Mouse (Mus musculus): ENCODE data around the gene Pm20d1. TPM values are rescaled to one million over a fixed set of nuclear protein-coding genes. Genes with fewer than 3 reads are reported as not detected.

Gene Pm20d1
- 1.7 and 2.0 TPM in 2 replicates for polyA plus RNA-seq (2012; rRNA removed)
- 3.4 and 5.6 TPM in 2 replicates for polyA plus RNA-seq (2014; fragmentation: Nextera tagmentation; extraction: Ambion mirVana)

DNA sequence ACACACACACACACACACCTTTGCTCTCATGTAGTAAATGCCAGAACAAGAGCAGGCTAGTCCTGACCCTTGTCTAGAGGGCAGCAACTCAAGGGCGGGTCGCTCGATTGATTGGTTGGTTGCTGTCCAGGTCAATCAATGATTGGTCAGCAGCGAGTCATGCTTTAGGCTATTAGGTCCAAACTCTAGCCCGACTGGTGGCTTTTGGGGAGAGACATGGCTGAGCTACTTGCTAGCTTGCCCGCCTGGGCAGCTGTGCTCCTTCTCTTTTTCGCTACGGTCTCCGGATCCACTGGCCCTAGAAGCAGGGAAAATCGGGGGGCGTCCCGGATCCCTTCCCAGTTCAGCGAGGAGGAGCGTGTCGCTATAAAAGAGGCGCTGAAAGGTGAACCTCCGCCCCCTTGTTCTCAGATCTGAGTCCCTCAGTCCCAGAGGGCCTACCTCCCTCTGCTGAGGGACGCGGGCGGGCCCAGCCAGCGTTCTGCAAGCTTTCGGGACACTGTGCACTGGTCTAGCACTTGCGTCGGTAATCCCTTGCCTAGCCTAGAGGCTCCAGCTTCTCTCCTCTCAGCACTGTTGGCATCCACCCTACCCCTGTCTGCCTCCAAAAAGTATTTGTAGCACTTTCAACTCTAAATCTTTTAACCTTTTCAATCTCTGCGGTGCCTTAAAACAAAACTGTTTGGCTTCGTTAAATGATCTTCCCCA, at the start of gene Pm20d1:
Gene Pm20d1, plus strand, starts transcription at position 180 of the 708 bp plus-strand sequence.
- whole genome bisulfite sequencing (ENCODE audit: insufficient replicate concordance): 10% methylated on average over 26 of the region's 26 CpGs
- H3K27ac ChIP-seq: no peak within 1 kb of the TSS

DNA sequence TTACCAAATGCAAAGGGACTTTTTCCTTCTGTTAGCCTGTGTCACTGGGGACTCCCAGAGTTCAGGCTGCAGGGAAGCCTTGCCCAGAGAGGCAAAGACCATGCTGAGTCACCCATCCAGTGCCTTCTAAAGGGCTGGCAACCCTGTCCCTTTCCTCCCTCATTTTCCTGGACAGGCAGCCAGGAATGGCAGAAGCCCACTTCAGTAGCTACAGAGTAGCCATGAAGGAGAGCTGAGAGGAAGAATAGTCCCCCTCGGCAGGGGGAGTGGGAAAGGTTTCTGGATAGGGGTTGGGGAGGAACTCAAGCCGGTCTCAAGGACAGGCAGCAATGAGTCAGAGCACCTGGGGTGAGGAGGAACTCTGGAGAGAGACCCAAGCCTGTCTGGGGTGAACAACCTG, 49.4 kb upstream of the Pm20d1 start:
- Histone ChIP-seq H3K4me1 (replicated peaks; ENCODE audit: control insufficient read depth in 2 of 2, insufficient read depth in 2 of 2, low read length in 1 of 2) (no peaks in the 10 kb centered on the region), H3K4me3 (ENCODE audit: insufficient read depth in 1 of 2, low read depth in 2 of 2, low read length in 2 of 2) (no peak overlapping the region), H3K9ac (replicated peaks) (no peak overlapping the region), H3K4me2 (ENCODE audit: low read depth) (no peak overlapping the region), H3K27ac (no peak overlapping the region), H3K36me3 (replicated peaks; ENCODE audit: control insufficient read depth, insufficient read depth, low read depth) (no peaks in the 10 kb centered on the region), H3K27me3 (ENCODE audit: control insufficient read depth, insufficient read depth, low read length) (no peaks in the 10 kb centered on the region), H3K9me3 (ENCODE audit: control insufficient read depth, low read length) (no peaks in the 10 kb centered on the region)
- TF ChIP-seq CTCF (IDR thresholded peaks at IDR 0.05; ENCODE audit: low read depth): no peak
- WGBS (ENCODE audit: insufficient replicate concordance): 40% methylated on average over 2 of the region's 2 CpGs
- DNase-seq (ENCODE audit: low read depth in 3 of 3, low spot score in 3 of 3) (no peak), ATAC-seq (ENCODE audit: insufficient read depth) (no peak)

More for the DNA sequence above, at the start of gene Pm20d1:
- Histone ChIP-seq H3K9ac (replicated peaks) (no peak within 1 kb of the TSS), H3K4me1 (replicated peaks; ENCODE audit: control insufficient read depth in 2 of 2, insufficient read depth in 2 of 2, low read length in 1 of 2) (no peaks in the 10 kb centered on the region; a peak in 1 of 4 replicates), H3K9me3 (ENCODE audit: control insufficient read depth, low read length) (no peaks in the 10 kb centered on the region), H3K4me3 (ENCODE audit: insufficient read depth in 1 of 2, low read depth in 2 of 2, low read length in 2 of 2) (peak within 1 kb of the TSS; percentile 3 to 30), H3K4me2 (ENCODE audit: low read depth) (peak within 1 kb of the TSS; percentile 43), H3K36me3 (replicated peaks; ENCODE audit: control insufficient read depth, insufficient read depth, low read depth) (no peaks in the 10 kb centered on the region), H3K27me3 (ENCODE audit: control insufficient read depth, insufficient read depth, low read length) (peaks cover 10% of the 10 kb centered on the region)
- DNase-seq (ENCODE audit: low read depth in 3 of 3, low spot score in 3 of 3) (peak in 2 of 3 experiments; percentile 10 to 25), ATAC-seq (ENCODE audit: insufficient read depth) (peak; percentile 72)
- no peak for TF ChIP-seq EP300 (IDR thresholded peaks at IDR 0.05; ENCODE audit: low read depth)
- TF ChIP-seq CTCF (IDR thresholded peaks at IDR 0.05; ENCODE audit: low read depth): no peak

DNA sequence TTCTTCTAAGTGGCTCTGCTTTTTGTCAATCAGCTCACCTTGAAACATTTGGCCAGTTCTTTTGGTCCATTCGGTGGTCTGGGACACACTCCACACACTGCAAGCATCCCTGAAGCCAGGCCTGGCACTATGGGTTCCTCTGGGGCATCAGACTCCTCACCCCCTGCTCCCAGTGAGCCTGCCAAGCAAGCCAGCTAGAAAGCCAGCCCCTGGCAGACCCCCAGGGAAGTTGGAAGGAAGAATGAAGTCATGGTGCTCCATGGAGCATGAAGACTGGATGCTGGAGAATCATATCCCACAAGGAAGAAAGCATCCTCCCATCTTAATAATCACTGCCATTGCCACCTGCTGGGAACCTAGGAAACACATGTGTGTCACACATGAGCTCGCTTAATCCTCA, 48.5 kb upstream of the Pm20d1 start:
- H3K36me3 ChIP-seq (replicated peaks; ENCODE audit: control insufficient read depth, insufficient read depth, low read depth): no peaks in the 10 kb centered on the region
- no peak overlapping the region for H3K27ac ChIP-seq
- TF ChIP-seq EP300 (IDR thresholded peaks at IDR 0.05; ENCODE audit: low read depth) (no peak), CTCF (IDR thresholded peaks at IDR 0.05; ENCODE audit: low read depth) (no peak)
- no peak overlapping the region for H3K4me3 ChIP-seq (ENCODE audit: insufficient read depth in 1 of 2, low read depth in 2 of 2, low read length in 2 of 2)
- DNase-seq (ENCODE audit: low read depth in 3 of 3, low spot score in 3 of 3) (no peak), ATAC-seq (ENCODE audit: insufficient read depth) (no peak)
- H3K9me3 ChIP-seq (ENCODE audit: control insufficient read depth, low read length): no peaks in the 10 kb centered on the region
- no peaks in the 10 kb centered on the region for H3K27me3 ChIP-seq (ENCODE audit: control insufficient read depth, insufficient read depth, low read length)
- H3K4me2 ChIP-seq (ENCODE audit: low read depth): no peak overlapping the region
- no peak overlapping the region for H3K9ac ChIP-seq (replicated peaks)
- H3K4me1 ChIP-seq (replicated peaks; ENCODE audit: control insufficient read depth in 2 of 2, insufficient read depth in 2 of 2, low read length in 1 of 2): no peaks in the 10 kb centered on the region
- WGBS (ENCODE audit: insufficient replicate concordance): 60% methylated on average over 2 of the region's 2 CpGs

DNA sequence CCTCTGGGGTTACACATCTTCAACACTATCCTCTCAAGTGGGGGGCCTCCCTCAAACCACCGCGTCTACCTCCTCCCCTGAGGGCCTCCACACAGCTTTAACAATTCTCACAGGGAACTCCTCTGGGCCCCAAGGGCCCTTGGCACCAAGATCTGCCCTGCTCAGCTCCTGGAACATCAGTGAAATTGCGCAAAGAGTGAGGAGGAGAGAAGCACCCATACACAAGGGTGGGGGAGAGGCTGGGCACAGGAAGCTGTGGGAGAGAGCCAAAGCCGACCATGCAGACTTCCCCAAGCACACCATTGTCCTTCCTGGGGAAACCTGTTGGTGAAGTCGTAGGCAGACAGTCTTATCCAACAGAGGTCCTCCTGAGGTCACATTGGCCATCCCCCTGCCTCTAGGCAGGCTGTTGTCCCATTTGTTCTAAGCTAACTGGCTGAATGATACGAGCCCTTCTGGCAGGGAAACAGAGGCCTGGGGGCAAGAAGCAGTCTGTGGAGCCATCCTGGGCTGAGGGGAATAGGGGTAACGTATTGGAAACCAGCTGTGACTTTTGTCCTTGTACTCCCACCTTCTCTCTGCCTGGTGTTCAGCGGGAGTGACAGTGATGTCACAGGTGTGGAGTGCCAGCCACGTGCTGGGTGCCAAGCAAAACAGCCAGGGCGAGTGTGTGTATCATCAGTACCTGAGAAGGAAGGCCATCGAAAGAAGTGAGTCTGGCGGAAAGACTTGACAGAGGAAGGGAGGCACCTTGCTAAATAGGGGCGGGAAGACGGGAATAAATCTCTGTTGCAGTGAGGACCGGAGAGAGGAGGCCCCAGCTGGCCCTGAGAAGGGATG, 47.3 kb upstream of the Pm20d1 start:
- TF ChIP-seq CTCF (IDR thresholded peaks at IDR 0.05; ENCODE audit: low read depth): no peak
- TF ChIP-seq EP300 (IDR thresholded peaks at IDR 0.05; ENCODE audit: low read depth): no peak
- Histone ChIP-seq H3K27me3 (ENCODE audit: control insufficient read depth, insufficient read depth, low read length) (no peaks in the 10 kb centered on the region), H3K36me3 (replicated peaks; ENCODE audit: control insufficient read depth, insufficient read depth, low read depth) (no peaks in the 10 kb centered on the region), H3K9me3 (ENCODE audit: control insufficient read depth, low read length) (no peaks in the 10 kb centered on the region), H3K4me1 (replicated peaks; ENCODE audit: control insufficient read depth in 2 of 2, insufficient read depth in 2 of 2, low read length in 1 of 2) (peaks cover 2 to 11% of the 10 kb centered on the region in 2 experiments; a peak in 3 of 4 replicates), H3K4me3 (ENCODE audit: insufficient read depth in 1 of 2, low read depth in 2 of 2, low read length in 2 of 2) (no peak overlapping the region), H3K4me2 (ENCODE audit: low read depth) (no peak overlapping the region), H3K27ac (no peak overlapping the region), H3K9ac (replicated peaks) (no peak overlapping the region)
- ATAC-seq (ENCODE audit: insufficient read depth) (no peak), DNase-seq (ENCODE audit: low read depth in 3 of 3, low spot score in 3 of 3) (no peak)
- 44% methylated on average over 15 of the region's 15 CpGs for WGBS (ENCODE audit: insufficient replicate concordance)
